Mouse (Mus musculus): ENCODE measurements at regions not wholly inside any gene's neighbourhood (a gene's known extent, or its start where the extent isn't known, plus 50 kb on each side); places are given as distances from the start of the nearest gene placed in this dataset.

DNA sequence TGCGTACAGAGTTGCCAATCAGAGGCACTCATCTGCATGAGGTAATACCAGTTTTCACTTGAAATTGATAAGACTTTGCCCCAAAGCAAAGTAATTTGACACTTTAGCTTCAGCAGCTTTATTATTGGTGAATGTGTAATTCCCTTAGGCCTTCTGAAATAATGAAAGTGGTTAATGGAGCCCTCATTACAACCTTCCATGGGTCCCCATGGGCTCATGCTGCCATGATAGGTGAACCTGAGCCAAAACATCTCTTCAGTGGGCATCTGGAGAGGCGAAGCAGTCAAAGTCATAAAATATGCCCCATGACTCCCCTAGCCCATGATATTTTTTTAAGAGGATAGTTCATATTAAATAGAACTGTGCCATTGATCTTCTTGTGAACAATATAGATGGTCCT lies 471.1 kb upstream of the Zeb2 start:
- TF ChIP-seq POLR2A (IDR thresholded peaks at IDR 0.05; ENCODE audit: insufficient read length, low read depth): no peak
- TF ChIP-seq POLR2AphosphoS2 (IDR thresholded peaks at IDR 0.05; ENCODE audit: insufficient read length, low read depth): no peak
- TF ChIP-seq TCF12 (IDR thresholded peaks at IDR 0.05; ENCODE audit: insufficient read depth, poor library complexity, severe bottlenecking): no peak
- TF ChIP-seq MYOG (IDR thresholded peaks at IDR 0.05; ENCODE audit: control insufficient read depth in 1 of 3, insufficient read depth in 1 of 3, insufficient read length in 2 of 3, low read depth in 2 of 3): no peak
- TF ChIP-seq MAX (IDR thresholded peaks at IDR 0.05; ENCODE audit: low read depth): no peak
- no peak for TF ChIP-seq CEBPB (IDR thresholded peaks at IDR 0.05; ENCODE audit: insufficient read depth, poor library complexity, severe bottlenecking)
- no peak for TF ChIP-seq TCF3 (IDR thresholded peaks at IDR 0.05; ENCODE audit: insufficient read length, low read depth)
- no peak for TF ChIP-seq SRF (IDR thresholded peaks at IDR 0.05; ENCODE audit: control insufficient read depth, insufficient read length, low read depth)
- no peak for TF ChIP-seq E2F4 (IDR thresholded peaks at IDR 0.05; ENCODE audit: insufficient read depth)
- no peak for TF ChIP-seq REST (IDR thresholded peaks at IDR 0.05; ENCODE audit: insufficient read depth, insufficient read length)
